Mouse (Mus musculus) 3134 (cell line): ENCODE results near the gene Npm1.

Experiments used
- DNase-seq: peaks from one replicate; pipeline ENCODE4 v3.0.0-alpha.2; 2011; ENCODE audit warnings: low spot score; ENCODE audit not compliant: insufficient read length; ENCODE audit errors: extremely low read depth

The Npm1 gene

DNA sequence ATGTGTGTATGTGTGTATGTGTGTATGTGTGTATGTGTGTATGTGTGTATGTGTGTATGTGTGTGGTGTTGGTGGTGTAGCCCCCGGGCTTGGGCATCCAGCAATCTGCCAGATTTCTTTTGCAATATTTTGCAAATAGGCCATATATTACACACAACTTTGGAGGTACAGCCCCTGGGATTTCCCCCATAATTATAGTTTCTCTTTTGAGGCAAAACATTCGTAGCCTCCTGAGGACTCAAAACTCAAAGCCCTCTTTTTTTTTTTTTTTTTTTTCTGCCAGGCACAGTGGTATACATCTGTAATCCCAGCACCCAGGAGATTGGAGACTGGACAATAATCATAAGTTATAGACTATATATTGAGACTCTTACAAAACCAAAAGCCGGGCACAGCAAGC lies 18.8 kb upstream of the Npm1 start:
- DNase-seq, result no peak

DNA sequence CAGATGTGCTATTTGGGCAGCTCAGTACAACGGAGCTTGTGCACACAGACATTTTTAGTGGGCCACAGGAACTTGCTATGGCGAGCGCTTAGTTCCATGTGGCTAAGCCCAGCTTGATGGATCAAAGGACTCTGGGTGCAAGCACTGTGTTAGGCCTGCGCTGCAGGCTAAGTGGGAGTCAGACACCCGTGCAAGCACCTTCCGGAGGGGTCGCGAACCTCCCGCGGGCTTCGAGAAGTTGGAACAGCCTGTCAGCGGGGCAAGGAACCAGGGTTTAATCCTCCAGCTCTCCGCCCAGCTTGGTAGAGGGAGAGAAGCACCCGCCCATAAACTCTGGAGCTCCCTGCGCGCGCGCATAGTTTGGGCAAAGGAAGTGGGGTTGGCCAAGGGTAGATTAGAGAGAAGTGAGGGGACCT lies 17.7 kb upstream of the Npm1 start:
- no peak for DNase-seq

DNA sequence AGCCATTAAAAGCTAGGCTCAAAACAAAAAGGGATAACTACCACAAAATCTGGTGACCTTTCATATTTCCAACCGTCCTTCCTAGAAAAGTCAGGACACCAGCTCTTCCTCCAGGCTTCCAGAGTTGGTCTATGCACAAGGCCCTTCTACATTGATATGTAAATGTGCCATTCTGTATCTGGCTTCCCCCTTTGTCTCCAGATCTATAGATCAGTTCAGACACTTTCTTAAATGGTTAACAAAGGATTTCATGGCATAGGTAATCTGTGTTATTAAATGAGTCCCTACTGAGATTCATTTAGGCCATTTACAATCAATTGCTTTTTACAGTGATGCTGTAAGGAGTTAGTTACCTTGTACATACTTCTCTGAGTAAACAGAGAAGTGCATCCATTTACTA lies 16.8 kb upstream of the Npm1 start:
- DNase-seq, result no peak

DNA sequence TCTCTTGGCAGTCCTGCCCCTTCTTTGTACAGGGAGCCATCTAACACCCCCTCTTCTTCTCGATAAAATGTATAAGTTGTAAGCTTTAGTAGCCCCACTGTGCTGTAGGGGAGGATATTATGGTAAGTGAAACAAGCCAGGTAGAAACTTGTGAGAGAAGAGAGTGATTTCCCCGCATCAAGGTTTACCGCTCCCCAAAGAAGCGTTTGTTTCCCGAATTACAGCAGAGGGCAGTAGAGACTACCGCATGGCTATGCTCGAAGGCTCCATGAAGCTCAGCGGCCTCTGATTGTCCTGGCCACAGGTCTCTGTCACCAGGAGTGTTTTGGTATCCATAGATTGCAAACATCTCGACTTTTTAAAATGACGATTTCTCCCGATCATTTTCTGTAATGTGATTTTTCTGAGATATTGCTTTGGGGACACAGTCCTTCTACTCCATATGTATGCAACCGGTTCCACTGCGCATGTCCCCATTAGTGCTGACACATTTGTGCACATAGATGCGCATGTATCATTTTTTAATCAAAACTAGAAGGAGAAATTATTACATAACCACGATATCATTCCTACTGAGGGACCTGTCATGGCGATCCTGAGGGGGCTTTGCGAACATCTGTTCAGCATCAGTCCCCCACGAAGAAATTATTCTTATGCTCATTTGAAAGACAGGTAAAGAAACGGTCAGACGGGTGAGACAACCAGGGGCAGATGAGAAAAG lies 13.7 kb upstream of the Npm1 start:
- no peak for DNase-seq

DNA sequence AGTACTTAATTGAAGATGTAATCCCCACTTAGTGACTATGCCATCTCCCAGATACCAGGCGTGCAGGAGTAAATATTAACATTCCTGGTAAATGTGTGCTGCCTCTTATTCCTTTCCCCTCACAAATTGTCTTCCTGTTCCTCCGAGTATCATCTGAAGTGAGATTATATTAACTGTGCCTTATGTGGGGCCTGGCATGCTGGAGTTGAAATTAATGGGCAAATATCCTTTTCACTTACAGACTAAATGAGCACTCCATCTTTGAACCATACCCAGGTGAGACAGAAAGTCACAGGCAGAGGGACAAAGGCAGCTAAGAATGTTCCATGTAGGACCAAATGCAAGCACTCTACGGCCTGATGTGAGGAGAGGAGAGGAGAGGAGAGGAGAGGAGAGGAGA lies 12.8 kb upstream of the Npm1 start:
- DNase-seq, result no peak

DNA sequence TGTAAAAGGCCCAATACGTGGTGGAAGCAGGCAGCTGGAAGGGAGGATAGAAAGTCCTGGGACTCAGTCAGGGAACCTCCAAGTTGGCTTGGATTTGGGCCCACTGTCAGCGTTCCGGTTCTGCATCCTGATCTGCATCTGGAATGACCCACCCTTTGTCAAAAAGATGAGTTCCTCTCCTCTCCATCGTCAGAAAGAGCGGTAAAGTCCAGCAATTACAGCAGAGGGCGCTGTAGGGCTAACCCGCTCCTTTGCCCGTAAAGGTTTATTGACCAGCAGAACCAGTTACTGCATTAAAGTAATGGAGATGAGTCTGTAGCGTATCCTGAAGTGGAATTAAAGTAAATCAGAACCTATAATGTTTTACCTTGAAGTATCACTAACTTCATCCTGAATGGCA lies 7.5 kb upstream of the Npm1 start:
- no peak for DNase-seq

DNA sequence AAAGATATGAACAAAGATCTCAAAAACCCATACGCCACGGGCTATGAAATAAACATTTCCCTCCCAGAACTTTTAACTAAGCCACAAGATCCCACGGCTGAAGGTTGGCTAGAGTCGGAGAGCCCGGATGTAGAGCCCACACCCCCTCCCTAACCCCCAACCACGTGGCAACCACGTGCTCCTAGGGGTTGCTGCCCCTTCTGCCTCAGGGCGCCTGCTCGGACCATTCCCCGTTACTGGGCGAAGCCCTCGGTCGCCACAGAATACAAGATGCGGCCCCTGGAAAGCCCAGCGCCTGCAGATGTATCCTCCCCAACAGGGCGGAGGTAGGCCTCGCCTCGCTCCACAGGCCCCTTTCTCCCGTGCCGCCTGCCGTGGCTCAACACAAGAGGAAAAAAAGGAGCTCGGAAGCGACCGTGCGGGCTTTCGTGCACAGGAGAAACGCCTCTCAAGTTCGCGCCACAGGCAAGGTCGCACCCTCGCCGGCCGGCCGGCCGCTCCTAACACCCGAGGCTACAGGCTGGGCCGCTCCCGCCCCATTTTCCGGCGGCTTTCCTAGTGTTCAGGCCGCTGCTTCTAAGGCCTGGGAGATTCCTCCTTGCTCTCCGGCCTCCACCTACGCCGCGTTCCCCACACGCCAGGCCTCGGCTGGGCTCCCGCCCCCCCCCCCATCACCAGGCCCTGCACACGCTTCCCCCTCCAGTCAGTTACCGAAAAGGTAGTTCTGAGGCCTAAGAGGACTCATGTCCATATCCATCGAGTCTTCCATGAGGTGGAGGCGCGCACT lies 602 bp downstream of the Npm1 start:
- peak; percentile 73 for DNase-seq

DNA sequence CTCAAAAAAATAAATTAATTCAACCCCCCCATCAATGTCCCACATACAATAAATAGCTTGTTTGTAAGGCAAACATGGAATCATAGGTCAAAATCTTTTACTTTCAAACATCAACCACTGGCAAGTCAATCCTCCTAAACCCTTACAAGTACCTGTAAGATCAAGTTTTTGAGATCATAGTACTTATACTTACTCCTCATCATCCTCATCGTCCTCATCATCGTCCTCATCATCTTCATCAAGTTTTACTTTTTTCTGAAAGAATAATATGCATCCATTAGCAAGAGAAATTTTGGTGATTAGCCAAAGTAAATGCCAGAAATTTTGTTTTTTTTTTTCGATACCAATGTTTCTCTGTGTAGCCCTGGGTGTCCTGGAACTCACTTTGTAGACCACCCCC lies 3.3 kb downstream of the Npm1 start:
- no peak for DNase-seq

DNA sequence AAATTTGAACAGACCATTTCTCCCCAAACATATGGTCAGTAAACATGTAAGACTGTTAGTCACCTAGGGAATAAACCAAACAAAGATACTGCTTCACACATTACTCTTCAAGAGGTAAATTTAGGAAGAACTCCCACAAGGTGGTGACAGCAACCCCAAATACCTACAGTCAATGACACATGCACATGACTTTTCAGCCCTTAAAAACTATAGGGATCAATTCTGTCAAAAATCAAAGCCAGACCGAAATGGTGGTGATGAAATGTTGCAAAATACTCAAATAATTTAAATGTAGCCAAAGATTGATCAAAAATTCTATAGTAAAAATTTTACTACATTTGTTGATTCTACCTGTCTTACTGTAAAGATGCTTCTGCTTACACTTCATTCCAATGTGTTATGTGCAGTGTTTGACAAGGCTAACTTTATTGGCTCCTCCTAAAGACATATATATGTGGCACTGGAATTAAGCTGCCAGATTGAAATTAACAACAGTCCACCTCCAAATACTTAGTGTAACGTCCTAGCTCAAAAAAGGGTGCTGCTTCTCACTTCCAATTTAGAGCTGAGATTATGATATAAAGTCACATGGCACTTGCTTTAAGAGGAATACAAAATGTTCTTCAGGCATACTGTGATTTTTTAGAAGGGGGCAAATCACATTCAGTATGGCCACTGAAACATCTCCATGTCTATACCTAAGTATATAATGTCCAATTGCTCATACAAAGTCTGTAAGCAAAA lies 5.4 kb downstream of the Npm1 start:
- DNase-seq, result no peak

DNA sequence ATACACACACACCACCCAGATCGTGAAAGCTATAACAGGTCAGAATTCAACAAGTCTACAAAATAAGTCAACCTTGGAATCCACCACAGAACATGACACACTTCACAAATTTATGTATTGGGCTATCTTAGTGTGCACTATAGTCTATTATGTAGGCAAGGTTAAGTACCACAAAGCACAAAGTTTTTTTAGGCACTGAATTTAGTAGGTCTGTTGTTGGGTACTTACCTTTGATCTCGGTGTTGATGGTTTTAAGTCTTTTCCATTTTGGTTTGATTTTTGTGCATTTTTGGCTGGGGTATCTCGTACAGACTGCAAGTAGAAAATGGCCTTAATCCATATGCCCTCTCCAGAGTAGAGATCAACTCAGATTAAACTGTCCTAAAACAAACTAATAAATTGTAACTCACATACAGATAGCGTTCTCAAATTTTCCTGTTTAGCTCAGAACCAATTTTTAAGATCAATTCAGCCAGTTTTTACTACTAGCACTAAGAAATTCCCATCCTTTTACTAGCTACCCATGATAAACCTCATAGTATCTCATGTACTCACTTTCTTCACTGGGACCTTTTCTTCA lies 6.5 kb downstream of the Npm1 start:
- DNase-seq, result no peak

DNA sequence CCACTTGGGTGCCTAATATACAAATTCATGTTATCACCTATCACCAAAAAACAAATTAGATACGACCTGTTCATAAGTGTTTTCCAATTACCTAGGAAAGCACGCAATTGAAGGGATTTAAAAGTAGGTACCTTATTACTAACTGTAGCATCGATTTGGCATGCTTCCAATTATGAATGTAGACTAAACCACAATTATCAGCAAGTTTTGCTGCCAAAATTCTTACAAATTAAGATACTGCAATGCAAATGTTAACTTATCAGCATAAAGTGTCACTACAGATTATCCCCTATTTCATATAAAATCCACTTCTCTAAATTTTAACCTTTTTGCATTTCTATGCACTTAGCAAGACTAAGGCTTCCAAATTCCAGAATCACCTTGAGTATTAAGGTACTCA lies 8.5 kb downstream of the Npm1 start:
- DNase-seq, result no peak

DNA sequence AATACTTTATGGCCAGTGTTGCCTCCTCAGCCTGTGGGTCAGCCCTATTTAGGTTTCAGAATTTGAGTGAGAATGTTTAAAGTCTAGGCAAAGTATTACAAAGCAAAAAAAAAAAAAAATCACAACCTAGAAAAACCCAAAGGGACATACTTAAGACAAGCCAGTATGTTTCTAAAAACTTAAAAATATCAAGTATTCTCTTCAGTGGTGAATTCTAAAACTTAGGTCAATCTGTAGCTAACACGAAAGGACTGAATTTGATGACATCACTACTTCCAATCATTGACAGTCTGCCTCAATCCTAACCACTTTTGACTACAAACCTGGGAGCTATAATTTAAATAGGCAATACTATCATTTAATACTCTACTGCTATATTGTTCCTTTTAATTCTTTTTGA lies 10.0 kb downstream of the Npm1 start:
- no peak for DNase-seq

DNA sequence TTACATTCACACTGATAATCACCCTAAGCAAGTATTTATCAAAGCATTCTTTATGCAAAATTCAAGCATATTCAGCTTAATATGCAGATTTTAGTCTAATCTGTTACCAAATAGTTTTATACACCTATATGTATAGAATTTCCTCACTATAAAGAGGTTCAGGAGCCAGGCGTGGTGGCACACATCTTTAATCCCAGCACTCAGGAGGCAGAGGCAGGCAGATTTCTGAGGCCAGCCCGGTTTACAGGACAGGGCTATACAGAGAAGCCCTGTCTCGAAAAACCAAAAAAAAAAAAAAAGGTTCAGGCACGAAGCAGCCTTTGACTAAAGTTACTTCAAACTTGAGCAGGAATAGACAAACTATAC lies 11.2 kb downstream of the Npm1 start:
- DNase-seq, result no peak

DNA sequence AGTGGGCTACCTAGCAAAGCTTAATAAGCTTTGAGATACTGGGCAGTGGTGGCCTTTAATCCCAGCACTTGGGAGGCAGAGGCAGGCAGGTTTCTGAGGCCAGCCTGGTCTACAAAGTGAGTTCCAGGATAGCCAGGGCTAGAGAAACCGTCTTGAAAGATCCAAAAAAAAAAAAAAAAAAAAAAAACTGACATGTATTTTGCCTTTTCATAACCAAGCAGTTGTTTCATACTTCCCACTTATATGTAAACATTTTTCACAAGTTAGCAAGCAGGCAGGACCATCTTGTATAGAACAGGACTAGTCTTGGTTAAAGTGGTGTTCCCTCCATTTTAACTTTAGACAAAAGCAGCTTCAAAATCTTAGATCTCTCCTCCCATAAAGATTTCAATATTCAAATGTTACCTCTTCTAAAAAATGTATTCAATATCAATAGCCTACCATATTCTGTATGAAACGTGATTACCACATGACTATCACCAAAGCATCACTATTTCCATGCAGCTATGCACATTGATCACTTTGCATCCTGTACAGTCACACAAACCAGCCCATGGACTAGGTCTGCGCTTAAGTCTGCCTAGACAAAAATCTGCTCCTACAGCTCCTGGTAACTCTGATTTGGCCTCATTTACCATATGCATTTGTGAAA lies 11.8 kb downstream of the Npm1 start:
- no peak for DNase-seq

DNA sequence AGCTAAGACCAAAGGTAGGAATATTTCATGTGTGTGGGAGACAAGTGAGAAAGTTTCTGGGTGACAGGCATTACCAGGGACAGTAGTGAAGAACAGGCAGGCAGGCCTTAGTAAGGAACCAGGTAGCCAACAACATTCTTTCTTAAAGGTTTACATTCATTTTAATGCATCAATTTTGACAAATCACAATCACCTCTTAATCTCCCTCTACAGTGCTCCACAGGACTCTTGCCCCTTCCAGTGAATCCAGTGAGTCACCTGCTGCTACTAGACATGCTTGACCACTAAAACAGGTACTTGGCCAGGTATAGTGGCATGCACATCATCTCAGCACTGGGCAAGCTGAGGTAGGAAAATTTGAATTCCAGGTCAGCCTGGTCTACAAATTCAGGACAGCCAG lies 12.6 kb downstream of the Npm1 start:
- DNase-seq, result no peak

DNA sequence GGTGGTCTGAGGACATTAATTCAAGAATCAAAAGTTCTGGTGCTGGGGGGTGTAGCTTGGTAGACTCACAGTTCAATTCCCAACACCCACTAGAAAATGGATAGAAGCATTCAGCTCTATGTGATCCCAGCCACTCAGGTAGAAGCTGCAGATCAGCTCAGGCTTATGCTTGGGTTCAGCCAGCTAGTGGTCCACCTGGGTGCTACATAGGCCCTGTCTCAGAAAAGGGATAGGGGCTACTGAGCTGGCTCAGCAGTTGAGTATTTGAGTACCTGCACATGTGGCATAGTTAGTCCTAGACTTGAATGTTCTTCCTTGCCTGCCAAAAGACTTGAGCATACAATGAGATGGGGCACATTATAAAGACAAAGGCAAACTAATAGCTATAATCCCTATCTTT lies 13.6 kb downstream of the Npm1 start:
- no peak for DNase-seq

DNA sequence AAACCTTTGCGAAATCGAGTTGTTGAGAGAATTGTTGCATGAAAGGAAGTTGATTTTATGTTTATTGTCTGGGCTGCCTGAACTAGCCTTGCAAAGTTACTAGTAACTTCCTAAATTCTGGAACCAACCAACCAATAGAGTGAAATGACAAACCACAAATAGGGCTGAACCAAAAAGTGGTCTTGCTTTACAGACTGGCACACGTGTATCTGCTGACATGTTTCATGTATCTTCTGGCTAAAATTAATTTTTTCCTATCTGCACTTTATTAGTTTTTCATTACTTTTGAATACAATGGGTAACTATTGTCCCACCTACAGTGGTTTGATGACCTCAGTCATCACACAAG lies 13.9 kb downstream of the Npm1 start:
- DNase-seq, result no peak

DNA sequence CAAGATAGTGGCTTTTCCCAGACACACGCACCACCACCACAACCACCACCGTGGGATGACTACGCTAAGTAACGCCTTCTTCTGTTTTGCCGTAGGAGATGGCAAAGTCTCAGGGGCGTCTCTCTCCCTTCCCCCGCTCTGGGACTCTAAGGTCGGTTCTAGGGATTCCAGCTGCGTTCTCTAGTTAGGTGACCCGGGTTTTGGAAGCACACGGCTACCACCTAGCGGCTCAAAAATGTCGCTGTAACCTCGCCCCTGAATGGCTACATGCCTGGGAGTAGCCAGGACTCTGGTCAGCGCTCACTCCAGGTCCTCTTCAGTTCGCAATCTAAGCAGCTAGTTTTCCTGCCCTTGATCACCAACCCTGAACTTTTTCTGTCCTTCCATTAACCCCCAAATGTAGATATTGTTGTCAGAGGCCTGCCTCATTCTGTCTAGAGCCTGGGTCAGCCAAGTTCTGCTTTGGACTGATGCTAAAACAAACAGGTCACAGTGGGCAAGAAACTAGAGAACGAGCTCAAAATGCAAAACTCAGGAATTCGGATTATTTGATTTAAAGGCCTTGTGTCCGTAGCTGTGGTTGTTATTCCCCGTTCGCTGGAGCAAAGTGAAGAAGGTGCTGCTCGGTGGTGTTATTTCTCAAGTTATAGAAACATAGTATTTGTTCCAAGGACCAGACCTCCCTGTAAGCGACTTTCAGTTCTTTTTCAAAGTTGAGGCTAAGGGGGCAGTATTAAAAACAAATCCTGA lies 14.5 kb downstream of the Npm1 start:
- DNase-seq, result no peak

DNA sequence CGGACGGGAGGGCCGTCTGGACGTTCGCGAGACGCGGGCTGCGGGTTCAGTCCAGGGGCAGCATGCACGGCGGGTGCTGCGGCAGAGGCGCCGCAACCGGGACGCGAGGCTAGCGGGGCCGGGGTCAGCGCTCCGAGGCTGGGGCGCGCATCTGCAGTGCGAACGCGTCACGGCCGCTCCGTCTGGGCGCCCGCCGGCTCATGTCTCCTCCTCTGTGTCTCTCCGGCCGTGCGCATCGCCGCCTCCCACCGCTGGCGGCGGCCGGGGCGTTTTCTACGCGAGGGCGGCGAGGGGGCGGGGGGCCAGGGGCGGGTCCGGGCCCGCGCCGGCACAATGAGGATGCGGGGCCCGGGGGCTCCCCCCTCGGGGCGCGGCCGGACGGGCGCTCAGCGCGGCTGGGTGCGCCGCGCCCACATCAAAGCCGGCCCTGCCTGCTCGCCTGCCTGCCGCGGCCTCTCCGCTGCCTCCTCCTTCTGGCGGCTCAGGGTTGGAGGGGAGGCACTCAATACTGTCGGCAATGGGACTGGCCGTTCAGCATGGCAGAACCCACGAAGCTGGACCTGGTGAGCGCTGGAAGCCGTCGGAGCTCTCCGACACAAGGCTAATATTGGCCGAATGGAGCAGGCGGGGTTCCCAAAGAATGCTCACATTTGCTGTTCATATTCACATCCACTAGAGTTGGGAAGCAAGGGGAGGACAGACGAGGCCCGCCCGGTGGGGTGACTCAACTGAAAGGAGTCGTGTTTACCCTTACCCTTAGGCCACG lies 15.3 kb downstream of the Npm1 start:
- peak; percentile 44 for DNase-seq

DNA sequence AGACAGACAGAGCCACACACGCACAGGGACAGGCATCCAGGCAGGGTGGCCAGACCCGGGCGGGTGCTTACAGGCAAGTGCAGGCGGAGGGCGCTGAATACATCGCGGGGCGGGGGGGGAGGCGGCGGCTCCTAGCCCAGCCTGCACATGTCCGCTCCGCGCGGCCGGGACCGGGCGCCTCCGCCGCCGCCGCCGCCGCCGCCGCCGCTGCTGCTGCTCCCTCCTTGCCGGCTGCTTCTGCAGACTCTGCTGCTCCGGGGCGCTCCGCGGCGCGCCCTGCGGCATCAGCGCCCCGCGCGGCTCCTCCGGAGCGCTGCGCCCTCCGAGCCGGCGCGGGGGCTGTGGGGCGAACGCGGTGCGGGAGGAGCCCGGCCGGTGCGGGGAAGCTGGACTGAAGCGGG lies 15.8 kb downstream of the Npm1 start, which contains the start of gene Fgf18:
TSS of gene Fgf18 (minus strand) at position 230 of the 401 bp plus-strand sequence.
- no peak for DNase-seq
